8 mouse cellular contexts compared by ENCODE assay signal in the genomic region with DNA sequence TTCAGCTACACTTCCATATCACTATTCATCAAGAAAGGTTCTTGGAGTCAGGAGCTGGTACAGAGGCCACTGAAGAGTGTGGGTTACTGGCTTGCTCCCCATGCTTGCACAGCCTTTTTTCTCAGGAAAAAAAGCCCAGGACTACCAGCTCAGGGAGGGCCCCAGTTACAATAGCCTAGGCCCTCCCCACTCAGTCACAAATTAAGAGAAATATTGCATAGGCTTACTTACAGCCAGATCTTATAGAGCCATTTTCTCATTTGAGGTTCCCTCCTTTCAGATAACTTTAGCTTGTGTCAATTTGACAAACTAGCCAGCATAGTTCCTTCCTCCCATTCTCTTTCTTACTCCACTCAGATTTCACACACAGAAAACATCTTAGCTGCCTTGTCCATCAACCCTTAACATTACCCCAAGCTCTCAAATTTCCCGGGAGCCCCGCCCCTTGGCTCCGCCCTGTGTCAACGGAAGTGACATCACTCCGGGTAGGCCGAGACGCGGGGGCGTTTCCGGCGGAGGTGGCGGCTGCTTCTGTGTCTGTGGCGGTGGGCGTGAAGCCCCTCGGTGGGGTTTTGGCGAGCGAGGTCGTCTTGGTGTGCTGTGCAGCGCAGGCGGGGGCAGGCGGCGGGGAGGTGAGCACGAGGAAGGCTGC. TPM values are rescaled to one million over a fixed set of nuclear protein-coding genes. Genes with fewer than 3 reads are reported as not detected.
DNase-seq lines count a peak whose midpoint lies in the region; ATAC-seq and TF ChIP-seq lines count a peak whose summit lies in the region.

A gene (plus strand): TSS at position 473 of the 652 bp plus-strand sequence.

- TF ChIP-seq POLR2A in cortical plate, adult 2 months (IDR thresholded peaks at IDR 0.05; ENCODE audit: extremely low read depth, insufficient read depth, low read length): peak; percentile 79

- no peak for TF ChIP-seq CTCF in cortical plate, adult 2 months (IDR thresholded peaks at IDR 0.05; ENCODE audit: extremely low read depth, insufficient read depth, low read length)
- TF ChIP-seq CTCF in hindbrain, postnatal 0 days (IDR thresholded peaks at IDR 0.05; ENCODE audit: low read depth): no peak

- H3K36me3 ChIP-seq in hindbrain, postnatal 0 days (ENCODE audit: insufficient read depth, low read length): peaks cover 4% of the 10 kb centered on the region; the same call in 1 of the 2 replicates

- H3K27ac ChIP-seq in cortical plate, adult 2 months (ENCODE audit: insufficient read depth, low read length): peak within 1 kb of the TSS; percentile 83
- H3K27ac ChIP-seq in hindbrain, postnatal 0 days: peak within 1 kb of the TSS; percentile 91

- H3K4me3 ChIP-seq in cortical plate, adult 2 months (ENCODE audit: insufficient read depth, low read length): peak within 1 kb of the TSS; percentile 59
- peak within 1 kb of the TSS; percentile 92 for H3K4me3 ChIP-seq in hindbrain, postnatal 0 days (ENCODE audit: low read length)

- H3K4me2 ChIP-seq in hindbrain, postnatal 0 days (ENCODE audit: low read depth, low read length): peak within 1 kb of the TSS; percentile 88

- H3K27me3 ChIP-seq in hindbrain, postnatal 0 days (ENCODE audit: insufficient read depth, low read length): no peaks in the 10 kb centered on the region

- H3K9me3 ChIP-seq in hindbrain, postnatal 0 days (ENCODE audit: low read length): no peaks in the 10 kb centered on the region

- under 1% methylated on average over 23 of the region's 23 CpGs for WGBS in hindbrain, postnatal 0 days

- H3K4me1 ChIP-seq in cortical plate, adult 2 months (ENCODE audit: control insufficient read depth, insufficient read depth, low read length): peaks cover 5% of the 10 kb centered on the region; the same call in 1 of the 2 replicates
- H3K4me1 ChIP-seq in hindbrain, postnatal 0 days (ENCODE audit: insufficient read depth, low read length): peaks cover 8% of the 10 kb centered on the region; the same call in 1 of the 2 replicates

- peak; percentile 94 for ATAC-seq in activated CD4-positive, CD25-positive, alpha-beta regulatory T cell, adult 4 months
- peak; percentile 96 for ATAC-seq in hindbrain, postnatal 0 days

- H3K9ac ChIP-seq in hindbrain, postnatal 0 days (replicated peaks; ENCODE audit: low read length): peak within 1 kb of the TSS; percentile 86

- DNase-seq in gastrocnemius, adult 8-10 months (ENCODE audit: low spot score in 2 of 2): peak; percentile 80
- DNase-seq in hindbrain, postnatal 0 days (ENCODE audit: low spot score): peak; percentile 93
- peak; percentile 88 to 90 for DNase-seq in left cerebral cortex, adult 18-20 months (ENCODE audit: low spot score in 2 of 2)
- DNase-seq in lung, postnatal 4 days: peak; percentile 95 to 96
- DNase-seq in retina, postnatal 1 day: peak; percentile 93
- peak; percentile 85 to 97 for DNase-seq in urinary bladder, adult 18-20 months (ENCODE audit: low spot score in 2 of 2)

RNA-seq across cellular contexts. Expression of the gene that starts here (rescaled TPM):
- polyA plus RNA-seq in activated CD4-positive, CD25-positive, alpha-beta regulatory T cell, adult 4 months (2017; shearing (Covaris generic)): 10 to 100 TPM; 23.1 to 26.5 TPM
- polyA plus RNA-seq in cortical plate, adult 2 months (2012; rRNA removed): 12.2 and 13.2 TPM in 2 replicates
- total RNA-seq in gastrocnemius, adult 8-10 months (2022): 1 to 10 TPM; 4.8 to 6.7 (median 6.3) TPM
- 10.2 and 10.3 TPM in 2 replicates for total RNA-seq in hindbrain, postnatal 0 days (2014; rRNA removed)
- polyA plus RNA-seq in hindbrain, postnatal 0 days (2015; fragmentation: Nextera tagmentation; extraction: Ambion mirVana): 23.2 and 25.4 TPM in 2 replicates
- 10 to 100 TPM; 15.2 to 16.0 TPM for total RNA-seq in left cerebral cortex, adult 18-20 months (2021)

Comparison
In these comparisons a context has a peak if more than half of its experiments do, and no peak if none do; other contexts are left out.
1. Peak in every context shown above with its lines: DNase-seq, ATAC-seq, H3K4me3 ChIP-seq and H3K27ac ChIP-seq.